Mouse (Mus musculus) liver, postnatal 0 days (tissue): ENCODE measurements around the gene Apbb1ip.
A peak's percentile ranks its signal among the peaks of the same experiment; 100 is the strongest.

Experiments
- CTCF ChIP-seq: sonication (generic); IDR thresholded peaks from 2 replicates; pipeline ENCODE4 v1.5.1; 2016; ENCODE audit warnings: antibody characterized with exemption, low read depth
- EP300 ChIP-seq: IDR thresholded peaks from 2 replicates; pipeline ENCODE4 v1.6.1; 2016; ENCODE audit warnings: antibody characterized with exemption, low read depth, mild to moderate bottlenecking

DNA sequence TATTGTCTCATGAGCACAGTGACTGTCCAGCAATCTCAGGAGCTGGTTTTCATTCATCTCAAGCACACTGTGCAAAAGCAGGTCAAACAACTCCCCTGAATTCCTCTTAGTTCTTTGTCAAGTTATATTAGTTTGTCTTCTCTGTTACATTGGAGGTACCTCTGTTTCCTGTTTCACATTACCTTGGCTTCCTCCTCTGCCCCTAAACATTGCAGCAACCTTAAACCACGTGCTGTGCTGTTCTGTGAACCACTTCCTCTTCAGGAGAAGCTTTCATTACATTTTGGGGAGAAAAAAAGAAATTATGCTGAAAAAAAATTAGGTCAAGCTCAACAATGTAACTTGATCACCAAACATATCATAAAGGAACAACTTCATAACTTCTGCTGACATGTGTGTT is 33.4 kb downstream of the Apbb1ip start:
- TF ChIP-seq CTCF (no peak), EP300 (0 out of 2 replicates have a peak, but pooled peaks have one; percentile 15)
